Mouse (Mus musculus): ENCODE measurements at regions not wholly inside any gene's neighbourhood (a gene's known extent, or its start where the extent isn't known, plus 50 kb on each side); places are given as distances from the start of the nearest gene placed in this dataset.
"Not testable (repeated sequence)": the region's sequence is repeated elsewhere in the genome, so short reads cannot be mapped to it uniquely, and the experiment has no call there.

GRCm38 (mm10) chr3:22009898-22010699 is 66.4 kb upstream of the Tbl1xr1 start:
- DNase-seq: no peak

- DNase-seq: not testable (repeated sequence)
Observed at GRCm38 (mm10) chr3:22010700-22010991, 65.8 kb upstream of the Tbl1xr1 start.

- no peak for DNase-seq
Observed at GRCm38 (mm10) chr3:22021360-22021935, 55.0 kb upstream of the Tbl1xr1 start.

- DNase-seq: peak; percentile 20 to 23
Observed at GRCm38 (mm10) chr3:22022418-22022817, 54.0 kb upstream of the Tbl1xr1 start.

- peak; percentile 77 to 80 for DNase-seq
Observed at GRCm38 (mm10) chr3:22023049-22023448, 53.4 kb upstream of the Tbl1xr1 start.

GRCm38 (mm10) chr3:22023551-22023950 is 52.9 kb upstream of the Tbl1xr1 start:
- DNase-seq: no peak

- no peak for DNase-seq
Observed at GRCm38 (mm10) chr3:22024200-22024599, 52.3 kb upstream of the Tbl1xr1 start.

- no peak for DNase-seq
Observed at GRCm38 (mm10) chr3:22025119-22025518, 51.3 kb upstream of the Tbl1xr1 start.

GRCm38 (mm10) chr3:22025615-22026014 is 50.8 kb upstream of the Tbl1xr1 start:
- DNase-seq: no peak
